Mouse (Mus musculus) retina, postnatal 1 day (tissue): Measurements from ENCODE around the gene Obox5.
"Not testable (repeated sequence)": the region's sequence is repeated elsewhere in the genome, so short reads cannot be mapped to it uniquely, and the experiment has no call there.

Experiments
- DNase-seq: peaks from one replicate; pipeline ENCODE4 v3.0.0-alpha.2; 2012

Obox5 gene

DNA sequence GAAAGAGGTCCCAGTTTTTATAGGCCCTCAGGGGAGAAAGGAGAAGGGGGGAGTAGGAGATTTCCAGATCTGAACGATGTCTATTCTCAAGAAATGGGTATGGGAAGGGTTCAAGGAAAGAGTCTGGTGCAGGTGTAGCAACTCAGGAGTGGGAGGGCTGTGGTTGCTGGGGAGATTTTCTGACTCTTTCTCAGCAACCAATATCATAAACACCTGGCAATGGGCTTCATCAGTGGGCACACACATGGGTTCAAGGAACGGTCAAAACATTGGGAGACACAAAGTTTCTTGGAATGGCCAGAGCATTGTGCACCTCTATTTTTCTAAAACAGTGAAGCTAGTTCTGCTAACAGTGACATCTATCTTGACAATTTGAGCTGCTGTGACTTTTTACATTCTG lies at the start of gene Obox5:
Gene Obox5, plus strand, starts transcription at position 301 of the 400 bp plus-strand sequence.
- not testable (repeated sequence) for DNase-seq

DNA sequence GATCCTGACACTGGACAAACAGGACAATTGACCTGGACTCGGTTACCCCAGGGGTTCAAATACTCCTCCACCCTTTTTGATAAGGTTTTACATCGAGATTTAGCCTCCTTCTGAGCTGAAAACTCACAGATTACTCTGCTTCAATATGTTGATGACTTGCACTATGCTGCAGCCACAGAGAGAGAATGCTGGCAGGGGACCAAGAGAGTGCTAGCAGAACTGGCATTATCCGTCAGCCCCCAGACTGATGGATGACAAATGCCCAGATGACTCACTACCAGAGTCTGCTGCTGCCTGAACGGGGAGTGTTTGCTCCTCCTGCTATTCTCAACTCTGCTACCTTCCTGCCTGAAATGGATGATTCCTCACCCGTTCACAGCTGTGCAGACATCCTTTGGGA lies 635 bp upstream of the Obox5 start:
- not testable (repeated sequence) for DNase-seq
